Mouse (Mus musculus): ENCODE data around the gene Ptdss2.

DNA sequence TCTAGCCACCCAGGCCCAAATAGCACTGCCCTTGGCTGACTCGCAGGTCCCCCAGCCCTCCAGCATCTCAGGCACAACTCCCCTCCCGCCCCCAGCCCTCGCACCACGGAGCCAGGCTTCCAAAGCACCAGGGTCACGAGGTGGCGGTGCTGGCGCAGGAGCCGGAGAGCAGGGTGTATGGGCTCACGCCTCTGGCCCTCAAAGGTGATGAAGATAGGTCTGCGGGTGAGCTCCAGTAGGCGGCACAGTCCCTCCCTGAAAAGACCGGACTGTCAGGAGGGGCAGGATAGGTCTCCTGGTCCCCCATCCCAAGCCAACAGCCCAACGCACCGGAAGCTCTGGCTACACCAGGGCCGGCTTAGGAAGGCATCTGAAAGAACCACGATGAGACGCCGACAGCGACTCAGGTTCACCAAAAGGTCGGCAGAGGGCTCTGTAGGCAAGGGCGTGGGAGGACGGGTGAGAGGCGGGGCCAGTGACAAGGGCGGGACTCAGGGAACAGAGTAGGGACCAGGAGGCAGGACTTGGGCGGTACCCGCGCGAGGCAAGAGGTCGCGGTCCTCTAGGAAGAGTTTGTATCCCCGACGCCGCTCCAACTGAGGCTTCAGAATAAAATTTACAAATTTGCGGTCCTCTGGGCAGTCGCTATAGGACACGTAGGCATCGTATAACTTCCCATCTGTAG lies 30.0 kb upstream of the Ptdss2 start:
- TF ChIP-seq CTCF (IDR thresholded peaks at IDR 0.05; ENCODE audit: insufficient read depth, low read depth, low read length) (no peak), POLR2A (IDR thresholded peaks at IDR 0.05; ENCODE audit: insufficient read depth, low read depth, low read length) (no peak)
